Mouse (Mus musculus) liver, embryonic 12.5 days (tissue): ENCODE data around the gene Bace2. TPM values are rescaled to one million over a fixed set of nuclear protein-coding genes. Genes with fewer than 3 reads are reported as not detected.

Experiments used
- ATAC-seq: fragments of 200-750 bp; cut with Nextera tagmentation; 2 replicates; pipeline ENCODE4 v1.8.0; 2017; ENCODE audit warnings: moderate number of reproducible peaks, mild to moderate bottlenecking, moderate library complexity
- H3K27ac ChIP-seq: fragments of 300-500 bp; sonication (generic); 2 replicates; pipeline ENCODE4 v1.5.1; 2016; ENCODE audit warnings: mild to moderate bottlenecking
- H3K27me3 ChIP-seq: fragments of 300-500 bp; sonication (generic); replicated peaks from 2 replicates; pipeline ENCODE4 v1.6.1; 2016; ENCODE audit warnings: mild to moderate bottlenecking, moderate library complexity
- H3K36me3 ChIP-seq: fragments of 300-500 bp; sonication (generic); 2 replicates; pipeline ENCODE4 v1.6.1; 2016; ENCODE audit warnings: mild to moderate bottlenecking, moderate library complexity
- H3K4me1 ChIP-seq: fragments of 300-500 bp; sonication (generic); 2 replicates; pipeline ENCODE4 v1.6.1; 2016
- H3K4me2 ChIP-seq: fragments of 300-500 bp; sonication (generic); 2 replicates; pipeline ENCODE4 v1.6.1; 2016; ENCODE audit warnings: mild to moderate bottlenecking, moderate library complexity
- H3K4me3 ChIP-seq: fragments of 300-500 bp; sonication (generic); 2 replicates; pipeline ENCODE4 v1.5.1; 2016; ENCODE audit warnings: mild to moderate bottlenecking, moderate library complexity
- H3K9ac ChIP-seq: fragments of 300-500 bp; sonication (generic); 2 replicates; pipeline ENCODE4 v1.6.1; 2016; ENCODE audit warnings: mild to moderate bottlenecking, moderate library complexity
- H3K9me3 ChIP-seq: fragments of 300-500 bp; sonication (generic); replicated peaks from 2 replicates; pipeline ENCODE4 v1.6.1; 2016; ENCODE audit warnings: mild to moderate bottlenecking, moderate library complexity
- WGBS: fragments of 180-500 bp; shearing (Covaris S2); methylation state at CpG from one replicate; pipeline ENCODE4 v1.1.7; 2016; ENCODE audit not compliant: insufficient replicate concordance; 5-methylcytosine and 5-hydroxymethylcytosine counted together
- polyA plus RNA-seq: library from polyadenylated mRNA; unstranded; fragments of >200 nt; fragmentation: Nextera tagmentation; extraction: Ambion mirVana; gene quantifications from 2 replicates; pipeline ENCODE4 v1.2.1, GENCODE M21; 2016

The Bace2 gene
- polyA plus RNA-seq, 1 experiment from 2014 or later = 4.3 TPM

DNA sequence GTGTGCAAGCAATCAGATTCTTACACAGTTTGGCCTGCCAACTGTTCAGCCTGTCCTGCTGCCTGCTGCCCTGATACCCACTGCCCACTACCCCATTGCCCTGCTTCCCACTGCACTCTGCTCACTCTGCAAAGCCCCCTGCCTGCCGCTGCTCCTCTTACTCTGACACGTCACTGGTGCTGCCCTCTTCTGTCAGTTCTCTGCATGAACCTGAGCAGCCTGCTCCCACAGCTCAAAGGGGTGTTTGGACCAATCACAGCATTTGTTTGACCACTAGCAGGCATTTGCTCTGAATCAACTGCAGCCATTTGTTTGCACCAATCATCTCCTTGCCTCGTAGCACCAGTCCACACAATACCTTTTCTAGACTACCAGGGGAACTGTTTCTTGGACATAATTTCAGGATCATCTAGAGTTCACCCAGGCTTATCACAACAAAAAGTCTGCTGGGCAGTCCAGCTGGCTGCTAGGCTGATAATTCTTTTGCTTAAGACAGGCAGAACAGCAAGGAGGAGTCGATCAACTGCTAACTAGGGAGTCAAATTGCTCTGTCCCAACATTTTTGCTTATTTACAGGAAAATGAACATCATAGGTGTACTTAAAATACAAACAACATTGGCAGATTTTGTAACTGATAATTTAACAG is 61.5 kb downstream of the Bace2 start:
- peak; percentile 61; the same call in 1 of the 2 replicates for ATAC-seq
- no peak overlapping the region for H3K27ac ChIP-seq
- H3K4me1 ChIP-seq = peaks cover 5% of the 10 kb centered on the region; the same call in 1 of the 2 replicates
- H3K27me3 ChIP-seq = no peaks in the 10 kb centered on the region
- H3K9ac ChIP-seq = no peak overlapping the region
- no peak overlapping the region for H3K4me3 ChIP-seq
- H3K36me3 ChIP-seq = no peaks in the 10 kb centered on the region
- H3K4me2 ChIP-seq = no peak overlapping the region
- 12% methylated on average over 4 of the region's 4 CpGs for WGBS
- H3K9me3 ChIP-seq = no peaks in the 10 kb centered on the region

DNA sequence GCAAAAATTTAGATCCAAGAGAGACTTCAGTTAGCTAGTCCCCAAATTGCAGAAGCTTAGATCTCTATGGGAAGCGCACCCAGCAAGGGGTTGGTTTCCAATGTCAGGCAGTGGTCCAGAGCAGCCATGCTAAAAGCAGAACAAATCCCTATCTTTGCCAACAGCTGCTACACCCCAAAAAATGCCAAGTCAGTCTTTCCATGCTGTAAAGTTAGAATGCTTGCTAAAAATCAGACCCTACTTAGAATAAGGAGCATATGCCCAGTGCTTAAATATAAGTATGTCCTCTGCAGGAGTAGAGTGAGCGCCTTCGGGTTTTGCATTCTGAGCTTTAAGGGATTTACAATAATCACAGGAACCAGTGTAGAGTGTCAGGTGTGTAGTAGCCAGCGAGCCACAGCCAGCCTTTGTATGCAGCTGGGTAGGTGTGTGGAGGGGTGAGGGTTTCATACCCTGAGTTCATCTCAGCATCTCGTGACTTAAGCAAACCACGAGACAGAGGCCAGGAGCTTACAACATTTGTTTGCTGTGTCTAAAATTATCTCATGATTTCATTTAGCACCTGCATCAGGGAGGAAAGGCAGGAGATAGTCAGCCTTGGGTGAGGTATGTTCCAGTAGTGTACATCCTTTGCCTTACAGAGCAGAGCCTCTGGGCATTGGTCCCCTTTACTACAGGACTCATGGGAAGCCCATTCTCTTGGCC is 62.4 kb downstream of the Bace2 start:
- Histone ChIP-seq H3K4me1 (peaks cover 5% of the 10 kb centered on the region; the same call in 1 of the 2 replicates), H3K27ac (no peak overlapping the region), H3K27me3 (no peaks in the 10 kb centered on the region), H3K9me3 (no peaks in the 10 kb centered on the region), H3K4me3 (no peak overlapping the region), H3K9ac (no peak overlapping the region), H3K4me2 (no peak overlapping the region), H3K36me3 (no peaks in the 10 kb centered on the region)
- 67% methylated on average over 6 of the region's 6 CpGs for WGBS
- ATAC-seq = no peak

DNA sequence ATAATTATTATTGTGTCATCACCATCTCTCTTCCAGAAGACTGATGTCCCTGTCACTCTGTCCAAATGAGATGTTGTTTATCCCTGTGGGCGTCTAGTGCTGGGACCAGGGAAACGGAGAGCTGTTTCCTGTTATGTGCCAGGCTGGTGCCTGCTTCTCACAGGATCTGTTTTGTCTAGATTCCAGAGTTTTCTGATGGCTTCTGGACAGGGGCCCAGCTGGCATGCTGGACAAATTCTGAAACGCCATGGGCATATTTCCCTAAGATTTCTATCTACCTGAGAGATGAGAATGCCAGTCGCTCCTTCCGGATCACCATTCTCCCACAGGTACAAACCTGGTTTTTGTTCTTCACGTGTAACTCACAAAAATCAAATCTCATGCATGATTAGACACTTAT is 65.1 kb downstream of the Bace2 start:
- Histone ChIP-seq H3K4me1 (peaks cover 5% of the 10 kb centered on the region; the same call in 1 of the 2 replicates), H3K4me3 (no peak overlapping the region), H3K36me3 (no peaks in the 10 kb centered on the region), H3K4me2 (no peak overlapping the region), H3K9ac (no peak overlapping the region), H3K27me3 (no peaks in the 10 kb centered on the region), H3K27ac (no peak overlapping the region), H3K9me3 (no peaks in the 10 kb centered on the region)
- 63% methylated on average over 6 of the region's 6 CpGs for WGBS
- no peak for ATAC-seq

DNA sequence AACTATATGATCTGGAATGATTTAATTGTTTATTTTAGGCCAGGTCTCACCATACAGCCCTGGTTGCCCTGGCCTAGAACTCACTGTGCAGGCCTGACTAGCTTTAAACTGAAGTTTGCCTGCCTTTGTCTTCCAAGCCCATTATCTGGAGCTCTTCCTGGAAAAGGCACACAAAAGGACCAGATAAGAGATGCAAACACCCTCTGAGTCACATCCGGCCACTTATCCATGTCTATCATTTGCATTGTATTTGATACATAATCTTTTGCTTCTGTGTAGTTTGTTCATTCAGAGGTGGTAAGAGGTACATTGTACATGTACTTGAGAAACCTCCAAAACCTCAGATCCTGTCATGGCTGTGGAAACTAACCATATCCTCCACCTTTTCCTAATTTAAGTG is 67.1 kb downstream of the Bace2 start:
- 40% methylated on average over 1 of the region's 1 CpGs for WGBS
- no peak for ATAC-seq
- Histone ChIP-seq H3K4me2 (no peak overlapping the region), H3K9me3 (no peaks in the 10 kb centered on the region), H3K4me1 (no peaks in the 10 kb centered on the region), H3K9ac (no peak overlapping the region), H3K36me3 (no peaks in the 10 kb centered on the region), H3K4me3 (no peak overlapping the region), H3K27me3 (no peaks in the 10 kb centered on the region), H3K27ac (no peak overlapping the region)

DNA sequence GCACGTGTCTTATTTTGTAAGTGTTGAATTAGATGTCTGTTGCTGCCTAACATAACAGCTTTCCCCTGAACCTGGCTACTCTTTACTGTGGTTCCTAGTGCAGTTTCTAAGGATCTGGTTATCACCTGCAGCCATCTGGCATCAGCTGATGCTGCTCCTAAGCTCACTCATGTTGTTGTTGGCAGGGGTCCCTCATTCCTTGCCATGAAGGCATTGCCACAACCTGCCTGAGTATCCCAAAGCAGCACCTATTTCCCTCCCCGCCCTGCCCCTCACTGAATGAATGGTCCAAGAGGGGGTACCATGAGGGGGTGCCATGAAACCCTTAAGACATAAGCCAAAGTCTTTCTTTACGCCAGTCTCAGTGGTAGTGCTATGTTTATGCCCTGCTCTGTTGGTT is 71.5 kb downstream of the Bace2 start:
- H3K9me3 ChIP-seq = no peaks in the 10 kb centered on the region
- H3K4me1 ChIP-seq = no peaks in the 10 kb centered on the region
- no peak overlapping the region for H3K4me2 ChIP-seq
- H3K36me3 ChIP-seq = no peaks in the 10 kb centered on the region
- H3K9ac ChIP-seq = no peak overlapping the region
- no peaks in the 10 kb centered on the region for H3K27me3 ChIP-seq
- H3K27ac ChIP-seq = no peak overlapping the region
- ATAC-seq = no peak
- WGBS = 63% methylated on average over 3 of the region's 3 CpGs
- no peak overlapping the region for H3K4me3 ChIP-seq

DNA sequence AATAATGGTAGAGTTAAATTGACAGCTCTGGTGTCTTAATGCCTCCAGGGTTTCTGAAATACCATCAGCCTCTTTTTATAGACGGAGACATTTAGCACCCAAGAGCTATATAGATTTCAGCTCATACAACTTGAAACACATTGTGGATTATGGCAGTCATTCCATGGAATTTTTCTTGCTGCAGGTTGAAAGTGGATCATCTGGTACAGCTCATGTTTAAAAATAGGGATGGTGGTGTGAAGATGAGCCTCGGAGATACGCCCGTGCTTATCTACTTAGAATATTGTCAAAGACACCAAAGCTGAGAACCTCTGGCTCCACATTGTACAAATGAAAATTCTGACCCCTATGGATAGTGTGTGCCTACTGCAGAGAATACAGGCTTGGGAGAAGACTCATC is 73.5 kb downstream of the Bace2 start:
- no peaks in the 10 kb centered on the region for H3K4me1 ChIP-seq
- H3K27me3 ChIP-seq = no peaks in the 10 kb centered on the region
- no peak for ATAC-seq
- no peak overlapping the region for H3K27ac ChIP-seq
- 74% methylated on average over 4 of the region's 4 CpGs for WGBS
- H3K9ac ChIP-seq = no peak overlapping the region
- H3K36me3 ChIP-seq = no peaks in the 10 kb centered on the region
- no peaks in the 10 kb centered on the region for H3K9me3 ChIP-seq
- H3K4me3 ChIP-seq = no peak overlapping the region
- H3K4me2 ChIP-seq = no peak overlapping the region

DNA sequence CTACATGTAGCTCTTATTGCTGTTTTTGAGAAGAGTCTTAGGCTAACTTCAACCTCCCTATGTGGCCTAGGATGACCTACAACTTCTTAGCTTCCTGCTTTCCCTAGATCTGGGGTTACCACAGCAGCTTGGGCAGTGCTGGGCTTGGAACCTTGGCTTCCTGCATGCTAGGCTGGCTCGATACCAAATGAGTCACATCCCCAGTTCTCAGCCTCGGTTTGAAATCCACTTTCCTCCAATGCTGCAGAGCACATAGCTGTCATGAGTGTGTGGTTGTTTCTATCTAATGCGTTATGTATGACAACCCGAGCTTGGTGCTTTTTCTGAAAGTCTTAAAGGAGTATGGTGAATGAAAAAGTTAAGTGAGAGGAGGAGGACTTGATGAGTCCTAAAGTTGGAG is 74.8 kb downstream of the Bace2 start:
- Histone ChIP-seq H3K4me1 (no peaks in the 10 kb centered on the region), H3K36me3 (no peaks in the 10 kb centered on the region), H3K27ac (no peak overlapping the region), H3K4me3 (no peak overlapping the region), H3K9ac (no peak overlapping the region), H3K27me3 (no peaks in the 10 kb centered on the region), H3K4me2 (no peak overlapping the region), H3K9me3 (no peaks in the 10 kb centered on the region)
- no peak for ATAC-seq
- 41% methylated on average over 4 of the region's 4 CpGs for WGBS

DNA sequence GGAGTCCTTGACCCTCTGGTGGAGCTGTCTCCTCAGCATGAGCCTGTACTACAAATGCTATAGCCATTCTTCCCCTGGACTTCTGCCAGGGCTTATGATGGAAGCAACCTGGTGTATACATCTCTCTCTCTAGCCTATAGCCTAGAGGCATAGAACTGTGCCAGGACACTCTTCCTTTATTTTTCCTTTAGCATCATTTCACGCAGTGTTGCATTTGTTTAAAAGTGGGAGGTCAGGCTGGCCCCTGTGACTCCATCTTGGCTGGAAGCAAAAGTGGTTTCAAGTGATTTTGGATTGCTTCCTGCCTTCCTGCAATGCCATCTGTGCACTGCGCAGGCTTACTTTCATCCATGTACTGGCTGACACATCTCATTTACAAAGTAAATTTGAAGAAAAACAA is 77.7 kb downstream of the Bace2 start:
- Histone ChIP-seq H3K36me3 (no peaks in the 10 kb centered on the region), H3K4me1 (no peaks in the 10 kb centered on the region), H3K27me3 (no peaks in the 10 kb centered on the region), H3K9ac (no peak overlapping the region), H3K4me2 (no peak overlapping the region), H3K27ac (no peak overlapping the region), H3K9me3 (no peaks in the 10 kb centered on the region), H3K4me3 (no peak overlapping the region)
- WGBS = 79% methylated on average over 2 of the region's 2 CpGs
- ATAC-seq = no peak

DNA sequence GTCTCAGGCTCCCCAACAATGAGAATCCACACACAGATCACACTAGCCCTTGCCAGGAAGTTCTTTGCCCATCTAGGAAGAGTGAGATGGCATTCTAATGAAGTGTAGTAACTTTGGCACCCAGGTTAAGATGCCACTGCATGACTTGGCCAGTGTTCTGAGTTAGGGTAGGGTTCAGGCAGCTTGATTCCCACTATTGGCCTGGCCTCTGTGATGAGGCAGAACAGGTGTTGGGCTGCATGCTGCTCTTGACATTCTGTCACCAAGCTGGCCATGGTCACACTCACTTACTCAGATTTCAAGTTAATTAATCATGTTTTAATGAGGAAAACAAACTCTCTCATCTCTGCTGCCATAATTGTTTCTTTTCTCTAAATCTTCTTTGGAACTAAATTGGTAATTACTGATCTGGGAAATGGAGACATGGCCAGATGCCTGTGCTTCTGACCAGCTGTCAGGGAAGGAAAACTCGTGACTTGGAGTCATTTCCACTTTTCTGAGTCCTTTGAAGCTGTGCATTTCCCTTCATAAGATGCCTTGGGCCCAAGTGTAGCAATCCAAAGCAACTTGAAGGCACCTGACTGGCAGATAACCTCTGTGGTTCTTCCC is 81.0 kb downstream of the Bace2 start:
- no peaks in the 10 kb centered on the region for H3K36me3 ChIP-seq
- 37% methylated on average over 1 of the region's 1 CpGs for WGBS
- no peak overlapping the region for H3K27ac ChIP-seq
- no peak overlapping the region for H3K4me3 ChIP-seq
- ATAC-seq = no peak
- no peak overlapping the region for H3K4me2 ChIP-seq
- no peaks in the 10 kb centered on the region for H3K27me3 ChIP-seq
- H3K4me1 ChIP-seq = no peaks in the 10 kb centered on the region
- no peaks in the 10 kb centered on the region for H3K9me3 ChIP-seq
- H3K9ac ChIP-seq = no peak overlapping the region

DNA sequence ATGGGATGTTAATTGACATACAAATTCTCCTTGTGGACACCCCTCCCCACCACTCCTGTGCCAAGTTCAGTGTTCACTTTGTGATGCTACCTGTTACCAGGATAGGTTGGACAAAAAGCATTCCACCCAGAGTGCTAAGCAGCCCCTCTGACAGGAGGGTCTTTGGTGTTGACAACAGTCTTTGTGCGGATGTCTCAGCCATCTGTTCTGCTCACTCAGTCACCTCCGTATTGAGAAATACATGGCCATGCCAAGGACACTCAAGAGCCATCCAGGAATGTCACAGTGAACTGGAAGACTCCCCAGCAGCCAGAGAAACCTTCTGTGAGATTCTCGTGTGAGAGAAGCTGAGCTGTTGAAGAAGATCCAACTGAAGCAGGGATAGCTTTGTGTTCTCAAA is 81.6 kb downstream of the Bace2 start:
- Histone ChIP-seq H3K4me2 (no peak overlapping the region), H3K27me3 (no peaks in the 10 kb centered on the region), H3K9ac (no peak overlapping the region), H3K9me3 (no peaks in the 10 kb centered on the region), H3K4me1 (no peaks in the 10 kb centered on the region), H3K4me3 (no peak overlapping the region), H3K27ac (no peak overlapping the region), H3K36me3 (no peaks in the 10 kb centered on the region)
- ATAC-seq = no peak
- WGBS = 52% methylated on average over 3 of the region's 3 CpGs

DNA sequence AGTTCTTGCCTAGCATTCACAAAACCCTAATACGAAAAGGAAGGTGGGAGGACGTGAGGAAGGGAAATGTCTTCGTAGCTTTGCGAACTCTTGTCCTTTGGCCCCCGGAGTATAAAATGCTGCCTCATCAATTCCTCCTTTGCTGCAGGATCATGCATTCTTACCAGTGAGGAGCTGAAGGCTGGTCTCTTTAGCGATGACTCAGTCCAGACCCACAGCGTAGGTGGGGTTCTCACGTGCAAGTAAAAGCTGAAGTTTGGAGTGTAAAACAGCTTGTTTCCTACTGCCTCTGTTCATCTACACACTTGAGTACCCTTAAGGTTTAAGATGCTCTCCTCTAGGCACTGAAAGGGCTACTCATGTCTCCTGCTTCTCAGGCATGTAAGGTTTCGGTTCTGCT is 85.4 kb downstream of the Bace2 start:
- Histone ChIP-seq H3K27me3 (no peaks in the 10 kb centered on the region), H3K4me2 (no peak overlapping the region), H3K36me3 (no peaks in the 10 kb centered on the region), H3K9ac (no peak overlapping the region), H3K4me3 (no peak overlapping the region), H3K4me1 (no peaks in the 10 kb centered on the region), H3K27ac (no peak overlapping the region), H3K9me3 (no peaks in the 10 kb centered on the region)
- 73% methylated on average over 9 of the region's 9 CpGs for WGBS
- ATAC-seq = no peak

DNA sequence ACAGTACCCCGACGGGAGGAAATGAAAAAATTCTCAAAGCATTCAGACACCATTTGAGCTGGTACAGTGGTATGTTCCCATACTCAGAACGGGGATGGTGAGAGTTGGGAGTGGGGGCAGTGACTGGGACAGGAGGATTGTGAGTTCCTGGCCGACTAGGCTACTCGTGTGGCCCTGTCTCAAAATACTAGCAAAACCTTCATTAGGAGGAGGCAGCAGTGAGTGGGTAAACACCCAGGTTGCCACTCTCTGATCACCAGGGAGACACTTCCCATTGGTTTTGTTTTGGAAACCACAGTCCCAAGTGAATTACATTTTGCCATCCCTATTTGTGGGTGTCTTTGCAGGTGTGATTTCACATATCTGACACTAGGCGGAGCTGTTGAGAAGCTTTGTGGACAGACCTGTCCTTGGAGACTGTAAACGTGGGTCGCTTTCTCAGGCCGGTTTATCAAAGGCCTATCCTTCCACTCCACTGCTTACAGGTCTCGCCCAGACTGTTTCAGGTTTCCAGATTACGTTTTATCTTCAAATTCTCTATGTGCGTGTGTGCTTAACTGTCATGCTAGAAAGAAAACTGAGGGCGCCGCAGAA is 87.2 kb downstream of the Bace2 start:
- Histone ChIP-seq H3K4me2 (no peak overlapping the region), H3K27me3 (no peaks in the 10 kb centered on the region), H3K4me3 (no peak overlapping the region), H3K4me1 (no peaks in the 10 kb centered on the region), H3K9ac (no peak overlapping the region), H3K9me3 (no peaks in the 10 kb centered on the region), H3K27ac (no peak overlapping the region), H3K36me3 (no peaks in the 10 kb centered on the region)
- ATAC-seq = no peak
- WGBS = 36% methylated on average over 14 of the region's 14 CpGs
